Mouse (Mus musculus): ENCODE results near the gene Secisbp2l.

The Secisbp2l gene

GRCm38 (mm10) chr2:125788785-125789184 lies 6.1 kb upstream of the Secisbp2l start:
- in situ Hi-C loops (cut with MboI; ENCODE audit: low pct_unique_long_range_greater_than_20kb in 1 of 2, low sequenced_read_pairs in 2 of 2, unreplicated experiment in 1 of 2) = no loop called here

- in situ Hi-C loops (cut with MboI; ENCODE audit: low pct_unique_long_range_greater_than_20kb in 1 of 2, low sequenced_read_pairs in 2 of 2, unreplicated experiment in 1 of 2) = no loop called here
Measured at GRCm38 (mm10) chr2:125788351-125788750, 5.7 kb upstream of the Secisbp2l start.

- in situ Hi-C loops (cut with MboI; ENCODE audit: low pct_unique_long_range_greater_than_20kb in 1 of 2, low sequenced_read_pairs in 2 of 2, unreplicated experiment in 1 of 2) = no loop called here
Measured at GRCm38 (mm10) chr2:125785021-125785420, 2.4 kb upstream of the Secisbp2l start.

- in situ Hi-C loops (cut with MboI; ENCODE audit: low pct_unique_long_range_greater_than_20kb in 1 of 2, low sequenced_read_pairs in 2 of 2, unreplicated experiment in 1 of 2) = no loop called here
Measured at GRCm38 (mm10) chr2:125784392-125784791, 1.7 kb upstream of the Secisbp2l start.

- in situ Hi-C loops (cut with MboI; ENCODE audit: low pct_unique_long_range_greater_than_20kb in 1 of 2, low sequenced_read_pairs in 2 of 2, unreplicated experiment in 1 of 2) = no loop called here
Measured at GRCm38 (mm10) chr2:125783868-125784267, 1.2 kb upstream of the Secisbp2l start.

GRCm38 (mm10) chr2:125781978-125782718 lies 522 bp downstream of the Secisbp2l start:
- in situ Hi-C loops (cut with MboI; ENCODE audit: low pct_unique_long_range_greater_than_20kb in 1 of 2, low sequenced_read_pairs in 2 of 2, unreplicated experiment in 1 of 2) = no loop called here

GRCm38 (mm10) chr2:125781006-125781405 lies 1.7 kb downstream of the Secisbp2l start:
- in situ Hi-C loops (cut with MboI; ENCODE audit: low pct_unique_long_range_greater_than_20kb in 1 of 2, low sequenced_read_pairs in 2 of 2, unreplicated experiment in 1 of 2) = no loop called here

- in situ Hi-C loops (cut with MboI; ENCODE audit: low pct_unique_long_range_greater_than_20kb in 1 of 2, low sequenced_read_pairs in 2 of 2, unreplicated experiment in 1 of 2) = no loop called here
Measured at GRCm38 (mm10) chr2:125778380-125778779, 4.3 kb downstream of the Secisbp2l start.

- in situ Hi-C loops (cut with MboI; ENCODE audit: low pct_unique_long_range_greater_than_20kb in 1 of 2, low sequenced_read_pairs in 2 of 2, unreplicated experiment in 1 of 2) = no loop called here
Measured at GRCm38 (mm10) chr2:125777018-125777417, 5.7 kb downstream of the Secisbp2l start.

- in situ Hi-C loops (cut with MboI; ENCODE audit: low pct_unique_long_range_greater_than_20kb in 1 of 2, low sequenced_read_pairs in 2 of 2, unreplicated experiment in 1 of 2) = no loop called here
Measured at GRCm38 (mm10) chr2:125775661-125776060, 7.0 kb downstream of the Secisbp2l start.

- in situ Hi-C loops (cut with MboI; ENCODE audit: low pct_unique_long_range_greater_than_20kb in 1 of 2, low sequenced_read_pairs in 2 of 2, unreplicated experiment in 1 of 2) = no loop called here
Measured at GRCm38 (mm10) chr2:125774846-125775245, 7.8 kb downstream of the Secisbp2l start.

- in situ Hi-C loops (cut with MboI; ENCODE audit: low pct_unique_long_range_greater_than_20kb in 1 of 2, low sequenced_read_pairs in 2 of 2, unreplicated experiment in 1 of 2) = no loop called here
Measured at GRCm38 (mm10) chr2:125765029-125765428, 17.6 kb downstream of the Secisbp2l start.

GRCm38 (mm10) chr2:125764531-125764930 lies 18.1 kb downstream of the Secisbp2l start:
- in situ Hi-C loops (cut with MboI; ENCODE audit: low pct_unique_long_range_greater_than_20kb in 1 of 2, low sequenced_read_pairs in 2 of 2, unreplicated experiment in 1 of 2) = no loop called here

GRCm38 (mm10) chr2:125749330-125749729 lies 33.3 kb downstream of the Secisbp2l start:
- in situ Hi-C loops (cut with MboI; ENCODE audit: low pct_unique_long_range_greater_than_20kb in 1 of 2, low sequenced_read_pairs in 2 of 2, unreplicated experiment in 1 of 2) = no loop called here

- in situ Hi-C loops (cut with MboI; ENCODE audit: low pct_unique_long_range_greater_than_20kb in 1 of 2, low sequenced_read_pairs in 2 of 2, unreplicated experiment in 1 of 2) = no loop called here
Measured at GRCm38 (mm10) chr2:125739338-125739737, 43.3 kb downstream of the Secisbp2l start.

GRCm38 (mm10) chr2:125738718-125739117 lies 44.0 kb downstream of the Secisbp2l start:
- in situ Hi-C loops (cut with MboI; ENCODE audit: low pct_unique_long_range_greater_than_20kb in 1 of 2, low sequenced_read_pairs in 2 of 2, unreplicated experiment in 1 of 2) = no loop called here

- in situ Hi-C loops (cut with MboI; ENCODE audit: low pct_unique_long_range_greater_than_20kb in 1 of 2, low sequenced_read_pairs in 2 of 2, unreplicated experiment in 1 of 2) = no loop called here
Measured at GRCm38 (mm10) chr2:125736025-125736343, 46.7 kb downstream of the Secisbp2l start.

- in situ Hi-C loops (cut with MboI; ENCODE audit: low pct_unique_long_range_greater_than_20kb in 1 of 2, low sequenced_read_pairs in 2 of 2, unreplicated experiment in 1 of 2) = no loop called here
Measured at GRCm38 (mm10) chr2:125735333-125736024, 47.2 kb downstream of the Secisbp2l start.

GRCm38 (mm10) chr2:125734741-125735140 lies 47.9 kb downstream of the Secisbp2l start:
- in situ Hi-C loops (cut with MboI; ENCODE audit: low pct_unique_long_range_greater_than_20kb in 1 of 2, low sequenced_read_pairs in 2 of 2, unreplicated experiment in 1 of 2) = no loop called here

Measured in mouse embryonic stem cell (cell line).